Mouse (Mus musculus): ENCODE results near the gene Arfgap1.

Gene Arfgap1

GRCm38 (mm10) chr2:180967010-180967763, at the start of gene Arfgap1:
Arfgap1 (plus strand) TSS chr2:180967225.
- DNase-seq (ENCODE audit: low spot score): peak; percentile 87

- DNase-seq (ENCODE audit: low spot score): peak; percentile 25
Observed at GRCm38 (mm10) chr2:180919913-180920809, 46.9 kb upstream of the Arfgap1 start.

- peak; percentile 99 for DNase-seq (ENCODE audit: low spot score)
Observed at GRCm38 (mm10) chr2:180920810-180921400, 46.1 kb upstream of the Arfgap1 start, which contains the start of gene Ythdf1. Ythdf1 (minus strand) TSS chr2:180920949.

- DNase-seq (ENCODE audit: low spot score): no peak
Observed at GRCm38 (mm10) chr2:180922739-180923138, 44.3 kb upstream of the Arfgap1 start.

- peak; percentile 78 for DNase-seq (ENCODE audit: low spot score)
Observed at GRCm38 (mm10) chr2:180925176-180925575, 41.8 kb upstream of the Arfgap1 start.

GRCm38 (mm10) chr2:180928723-180929122, 38.3 kb upstream of the Arfgap1 start, which contains the start of gene Birc7:
Birc7 (plus strand) TSS chr2:180929023.
- no peak for DNase-seq (ENCODE audit: low spot score)

- DNase-seq (ENCODE audit: low spot score): no peak
Observed at GRCm38 (mm10) chr2:180932418-180932817, 34.6 kb upstream of the Arfgap1 start.

GRCm38 (mm10) chr2:180940187-180940586, 26.8 kb upstream of the Arfgap1 start:
- DNase-seq (ENCODE audit: low spot score): no peak

GRCm38 (mm10) chr2:180941869-180942268, 25.2 kb upstream of the Arfgap1 start:
- no peak for DNase-seq (ENCODE audit: low spot score)

GRCm38 (mm10) chr2:180949947-180950346, 17.1 kb upstream of the Arfgap1 start:
- DNase-seq (ENCODE audit: low spot score): no peak

- no peak for DNase-seq (ENCODE audit: low spot score)
Observed at GRCm38 (mm10) chr2:180952731-180953171, 14.3 kb upstream of the Arfgap1 start.

GRCm38 (mm10) chr2:180953638-180954037, 13.4 kb upstream of the Arfgap1 start:
- DNase-seq (ENCODE audit: low spot score): no peak

GRCm38 (mm10) chr2:180954061-180955047, 12.7 kb upstream of the Arfgap1 start, which contains the start of gene Nkain4:
Nkain4 (minus strand) TSS chr2:180954699.
- no peak for DNase-seq (ENCODE audit: low spot score)

GRCm38 (mm10) chr2:180959605-180960004, 7.4 kb upstream of the Arfgap1 start:
- DNase-seq (ENCODE audit: low spot score): no peak

- no peak for DNase-seq (ENCODE audit: low spot score)
Observed at GRCm38 (mm10) chr2:180960187-180960586, 6.8 kb upstream of the Arfgap1 start.

GRCm38 (mm10) chr2:180962616-180963308, 4.3 kb upstream of the Arfgap1 start:
- DNase-seq (ENCODE audit: low spot score): no peak

GRCm38 (mm10) chr2:180963956-180964355, 3.1 kb upstream of the Arfgap1 start:
- peak; percentile 75 for DNase-seq (ENCODE audit: low spot score)

- no peak for DNase-seq (ENCODE audit: low spot score)
Observed at GRCm38 (mm10) chr2:180966092-180966882, 738 bp upstream of the Arfgap1 start.

GRCm38 (mm10) chr2:180981133-180981532, 14.1 kb downstream of the Arfgap1 start:
- no peak for DNase-seq (ENCODE audit: low spot score)

GRCm38 (mm10) chr2:180985635-180986034, 18.6 kb downstream of the Arfgap1 start:
- DNase-seq (ENCODE audit: low spot score): no peak

Measured in urinary bladder, postnatal 25 days (tissue).